Mouse (Mus musculus) C2C12 (cell line): ENCODE measurements around the gene Vax2.

Source experiments
- CEBPB ChIP-seq: IDR thresholded peaks from one replicate; pipeline ENCODE4 v1.6.1; 2011; ENCODE audit warnings: low read depth, mild to moderate bottlenecking, control low read depth, moderate library complexity
- CTCF ChIP-seq: IDR thresholded peaks from one replicate; pipeline ENCODE4 v1.5.1; 2011; ENCODE audit not compliant: control insufficient read depth, insufficient read depth, insufficient read length

DNA sequence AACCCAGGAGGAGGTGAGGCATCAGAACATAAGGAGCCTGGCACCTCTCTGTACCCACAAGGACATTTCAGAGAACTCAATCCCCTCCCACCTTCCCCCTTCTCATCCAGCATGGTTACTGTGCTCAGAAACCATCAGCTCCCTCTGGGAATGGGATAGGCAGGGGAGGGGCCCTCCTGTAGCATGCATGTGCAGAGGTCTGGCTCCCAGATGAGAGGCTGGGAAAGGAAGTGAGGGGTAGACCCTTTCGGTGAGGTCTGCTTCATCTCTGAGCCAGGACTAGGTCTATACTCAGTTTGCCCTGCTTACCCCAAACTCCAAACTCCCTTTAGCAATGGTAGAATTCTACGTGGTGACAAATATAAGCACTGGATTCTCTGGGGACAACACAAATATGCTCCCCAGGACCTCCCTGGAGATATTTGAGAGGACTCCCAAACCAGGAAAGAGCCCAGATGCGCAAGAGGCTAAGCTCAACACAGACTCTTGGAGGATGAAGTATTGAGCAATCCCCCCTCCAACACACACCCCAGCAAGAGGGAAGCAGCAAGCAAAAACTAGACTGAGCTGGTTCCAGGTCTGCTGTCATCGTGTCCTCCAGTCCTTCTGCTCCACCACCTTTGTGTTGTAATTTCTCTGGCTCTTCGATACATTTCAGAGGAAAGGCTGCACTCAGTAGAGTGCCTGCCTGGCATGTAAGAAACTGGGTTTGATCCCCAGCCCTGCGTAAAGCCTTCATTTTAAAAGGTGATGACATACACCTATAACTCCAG, 3.1 kb upstream of the Vax2 start:
- TF ChIP-seq CTCF (no peak), CEBPB (no peak)
